Mouse (Mus musculus): ENCODE measurements around the gene Atxn1. TPM values are rescaled to one million over a fixed set of nuclear protein-coding genes. Genes with fewer than 3 reads are reported as not detected.
A peak's percentile ranks its signal among the peaks of the same experiment; 100 is the strongest.

Gene Atxn1
- total and polyA plus RNA-seq, 3 experiments: 0.39 to 1.1 TPM; not detected in 1

DNA sequence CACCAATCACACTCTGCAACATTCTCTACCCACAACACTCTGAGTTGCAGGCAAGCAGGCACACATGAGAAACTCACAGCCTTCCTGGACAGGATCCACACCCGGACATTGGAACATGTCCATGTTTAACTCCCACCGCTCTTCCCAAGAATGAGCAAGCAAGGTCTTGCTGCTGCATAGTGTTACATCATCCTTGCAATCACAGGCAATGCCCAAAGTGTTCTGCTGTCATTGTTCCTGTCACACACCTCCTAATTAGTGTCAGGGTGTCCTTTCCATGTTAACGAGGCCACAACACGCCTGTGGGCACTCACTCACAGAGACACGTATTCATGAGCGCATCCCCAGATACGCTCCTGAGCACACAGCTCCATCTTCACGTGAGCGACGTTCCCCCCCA, 181.1 kb downstream of the Atxn1 start:
- Histone ChIP-seq H3K36me3 (ENCODE audit: control insufficient read depth in 1 of 2, insufficient read depth in 2 of 2, low read length in 2 of 2) (no peaks in the 10 kb centered on the region), H3K79me2 (ENCODE audit: control insufficient read depth, insufficient read depth, low read length, poor library complexity) (no peaks in the 10 kb centered on the region), H3K4me1 (ENCODE audit: control insufficient read depth in 1 of 2, insufficient read depth in 2 of 2, low read length in 2 of 2) (no peaks in the 10 kb centered on the region), H3K4me3 (ENCODE audit: control insufficient read depth in 1 of 2, insufficient read depth in 1 of 2, low read depth in 2 of 2, low read length in 2 of 2) (no peak overlapping the region), H3K27ac (ENCODE audit: control insufficient read depth, low read depth, low read length) (no peak overlapping the region), H3K27me3 (ENCODE audit: control insufficient read depth in 1 of 2, insufficient read depth in 2 of 2, low read length in 2 of 2) (no peaks in the 10 kb centered on the region), H3K9me3 (replicated peaks; ENCODE audit: insufficient read depth, low read length) (no peaks in the 10 kb centered on the region), H3K9ac (ENCODE audit: control insufficient read depth, low read depth, low read length, poor library complexity, severe bottlenecking) (no peak overlapping the region)
- no peak for DNase-seq (ENCODE audit: low read depth, low spot score)
- no peak for TF ChIP-seq ZKSCAN1 (IDR thresholded peaks at IDR 0.05; ENCODE audit: low read depth, low read length)
- no peak for TF ChIP-seq CHD1 (IDR thresholded peaks at IDR 0.05; ENCODE audit: low read depth, low read length)
- TF ChIP-seq SIN3A (IDR thresholded peaks at IDR 0.05; ENCODE audit: low read length): no peak
- no peak for TF ChIP-seq GATA1 (IDR thresholded peaks at IDR 0.05; ENCODE audit: low read depth, low read length)
- TF ChIP-seq USF1 (IDR thresholded peaks at IDR 0.05; ENCODE audit: low read depth, low read length): no peak
- TF ChIP-seq CTCF (IDR thresholded peaks at IDR 0.05 in 2 of 3, conservative IDR thresholded peaks at IDR 0.05 in 1 of 3; ENCODE audit: control insufficient read depth in 1 of 3, insufficient read depth in 1 of 3, low read depth in 2 of 3, low read length in 3 of 3, poor library complexity in 1 of 3, severe bottlenecking in 1 of 3): no peak
- TF ChIP-seq RCOR1 (IDR thresholded peaks at IDR 0.05; ENCODE audit: low read depth, low read length): no peak
- no peak for TF ChIP-seq MXI1 (IDR thresholded peaks at IDR 0.05; ENCODE audit: low read depth, low read length)
- no peak for TF ChIP-seq NELFE (IDR thresholded peaks at IDR 0.05; ENCODE audit: low read depth, low read length)
- no peak for TF ChIP-seq MEF2A (IDR thresholded peaks at IDR 0.05; ENCODE audit: extremely low read depth, insufficient replicate concordance, low read depth, low read length, poor library complexity, severe bottlenecking)
- no peak for TF ChIP-seq MYC (IDR thresholded peaks at IDR 0.05; ENCODE audit: low read depth, low read length)
- TF ChIP-seq MAZ (IDR thresholded peaks at IDR 0.05; ENCODE audit: low read depth, low read length): no peak
- no peak for TF ChIP-seq NRF1 (IDR thresholded peaks at IDR 0.05; ENCODE audit: insufficient read depth, low read depth, low read length, poor library complexity, severe bottlenecking)
- no peak for TF ChIP-seq HCFC1 (IDR thresholded peaks at IDR 0.05; ENCODE audit: low read depth, low read length)
- TF ChIP-seq ZC3H11A (IDR thresholded peaks at IDR 0.05; ENCODE audit: low read depth, low read length): no peak
- TF ChIP-seq ZMIZ1 (IDR thresholded peaks at IDR 0.05; ENCODE audit: low read depth, low read length): no peak
- no peak for TF ChIP-seq ELF1 (IDR thresholded peaks at IDR 0.05; ENCODE audit: low read depth, low read length)
- TF ChIP-seq BHLHE40 (IDR thresholded peaks at IDR 0.05; ENCODE audit: borderline replicate concordance, low read depth, low read length): no peak
- TF ChIP-seq ETS1 (IDR thresholded peaks at IDR 0.05; ENCODE audit: low read depth, low read length): no peak
- TF ChIP-seq KAT2A (conservative IDR thresholded peaks at IDR 0.05; ENCODE audit: low read depth, low read length): no peak

DNA sequence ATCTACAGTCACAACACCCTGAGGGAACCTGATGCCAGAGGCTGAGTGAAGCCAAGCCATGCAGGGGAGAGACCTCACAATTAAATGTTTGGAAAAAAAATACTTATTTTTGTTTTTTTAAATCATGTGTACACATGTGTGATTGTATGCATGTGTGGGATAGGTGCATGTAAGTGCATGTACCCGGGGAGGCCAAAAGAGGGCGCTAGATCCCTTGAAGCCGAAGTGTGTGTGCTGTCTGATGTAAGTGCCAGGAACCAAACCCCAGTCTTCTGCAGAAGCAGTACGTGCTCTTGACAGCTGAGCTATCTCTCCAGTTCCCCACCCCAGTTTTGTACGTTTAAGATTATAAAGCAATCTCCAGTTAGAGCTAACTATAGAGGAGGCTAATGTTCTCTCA, 186.1 kb downstream of the Atxn1 start:
- H3K27me3 ChIP-seq (ENCODE audit: control insufficient read depth in 1 of 2, insufficient read depth in 2 of 2, low read length in 2 of 2): no peaks in the 10 kb centered on the region
- H3K36me3 ChIP-seq (ENCODE audit: control insufficient read depth in 1 of 2, insufficient read depth in 2 of 2, low read length in 2 of 2): peaks cover 0 to 3% of the 10 kb centered on the region in 2 experiments; a peak in 1 of 4 replicates
- no peaks in the 10 kb centered on the region for H3K9me3 ChIP-seq (replicated peaks; ENCODE audit: insufficient read depth, low read length)
- H3K4me1 ChIP-seq (ENCODE audit: control insufficient read depth in 1 of 2, insufficient read depth in 2 of 2, low read length in 2 of 2): peaks cover 0 to 14% of the 10 kb centered on the region in 2 experiments; a peak in 2 of 4 replicates
- H3K79me2 ChIP-seq (ENCODE audit: control insufficient read depth, insufficient read depth, low read length, poor library complexity): no peaks in the 10 kb centered on the region
- H3K9ac ChIP-seq (ENCODE audit: control insufficient read depth, low read depth, low read length, poor library complexity, severe bottlenecking): no peak overlapping the region
- TF ChIP-seq ZC3H11A (IDR thresholded peaks at IDR 0.05; ENCODE audit: low read depth, low read length) (0 out of 2 replicates have a peak, but pooled peaks have one; percentile 9), CTCF (IDR thresholded peaks at IDR 0.05 in 2 of 3, conservative IDR thresholded peaks at IDR 0.05 in 1 of 3; ENCODE audit: control insufficient read depth in 1 of 3, insufficient read depth in 1 of 3, low read depth in 2 of 3, low read length in 3 of 3, poor library complexity in 1 of 3, severe bottlenecking in 1 of 3) (peak; percentile 46 to 47 (median 47)), MYC (IDR thresholded peaks at IDR 0.05; ENCODE audit: low read depth, low read length) (no peak), RAD21 (IDR thresholded peaks at IDR 0.05; ENCODE audit: low read depth, low read length) (peak; percentile 41)
- H3K4me3 ChIP-seq (ENCODE audit: control insufficient read depth in 1 of 2, insufficient read depth in 1 of 2, low read depth in 2 of 2, low read length in 2 of 2): no peak overlapping the region
- no peak overlapping the region for H3K27ac ChIP-seq (ENCODE audit: control insufficient read depth, low read depth, low read length)
- peak; percentile 28 for DNase-seq (ENCODE audit: low read depth, low spot score)
